Mouse (Mus musculus) hindbrain, embryonic 16.5 days (tissue): ENCODE measurements around the gene Csnk1g1. TPM values are rescaled to one million over a fixed set of nuclear protein-coding genes. Genes with fewer than 3 reads are reported as not detected.

Source experiments
- ATAC-seq: fragments of 200-750 bp; cut with Nextera tagmentation; 2 replicates; pipeline ENCODE4 v1.8.0; 2017; ENCODE audit warnings: moderate TSS enrichment, moderate library complexity
- H3K27ac ChIP-seq: fragments of 300-500 bp; sonication (generic); 2 replicates; pipeline ENCODE4 v1.5.1; 2014; ENCODE audit warnings: low read depth, mild to moderate bottlenecking, control low read depth, low read length, moderate library complexity
- H3K27me3 ChIP-seq: fragments of 300-500 bp; sonication (generic); replicated peaks from 2 replicates; pipeline ENCODE4 v1.6.1; 2014; ENCODE audit warnings: low read length; ENCODE audit not compliant: control insufficient read depth, insufficient read depth
- H3K36me3 ChIP-seq: fragments of 300-500 bp; sonication (generic); 2 replicates; pipeline ENCODE4 v1.6.1; 2014; ENCODE audit warnings: mild to moderate bottlenecking, low read length, moderate library complexity, mixed read lengths; ENCODE audit not compliant: control insufficient read depth, insufficient read depth
- H3K4me1 ChIP-seq: fragments of 300-500 bp; sonication (generic); 2 replicates; pipeline ENCODE4 v1.6.1; 2014; ENCODE audit warnings: low read depth, low read length; ENCODE audit not compliant: control insufficient read depth, insufficient read depth
- H3K4me2 ChIP-seq: fragments of 300-500 bp; sonication (generic); 2 replicates; pipeline ENCODE4 v1.6.1; 2014; ENCODE audit warnings: mild to moderate bottlenecking, low read length, control low read depth, moderate library complexity
- H3K4me3 ChIP-seq: fragments of 300-500 bp; sonication (generic); 2 replicates; pipeline ENCODE4 v1.5.1; 2014; ENCODE audit warnings: mild to moderate bottlenecking, low read length, control low read depth, moderate library complexity
- H3K9ac ChIP-seq: fragments of 300-500 bp; sonication (generic); 2 replicates; pipeline ENCODE4 v1.6.1; 2014; ENCODE audit warnings: low read depth, mild to moderate bottlenecking, control low read depth, low read length, moderate library complexity
- H3K9me3 ChIP-seq: fragments of 300-500 bp; sonication (generic); 2 replicates; pipeline ENCODE4 v1.6.1; 2014; ENCODE audit warnings: mild to moderate bottlenecking, low read length, moderate library complexity; ENCODE audit not compliant: control insufficient read depth
- WGBS: fragments of 180-500 bp; shearing (Covaris S2); extraction: QIAGEN DNeasy Blood & Tissue Kit; methylation state at CpG from one replicate; pipeline ENCODE4 v1.1.7; 2014; 5-methylcytosine and 5-hydroxymethylcytosine counted together
- polyA plus RNA-seq: library from polyadenylated mRNA; unstranded; fragments of >200 nt; fragmentation: Nextera tagmentation; extraction: Ambion mirVana; gene quantifications from 2 replicates; pipeline ENCODE4 v1.2.1, GENCODE M21; 2015

The Csnk1g1 gene
- polyA plus RNA-seq, 1 experiment from 2014 or later: 20.7 TPM

- Histone ChIP-seq H3K4me1 (peaks cover 12% of the 10 kb centered on the region), H3K4me3 (peak overlapping the region; percentile 88), H3K9ac (peak overlapping the region; percentile 84), H3K27me3 (no peaks in the 10 kb centered on the region), H3K4me2 (peak overlapping the region; percentile 81), H3K27ac (peak overlapping the region; percentile 89), H3K9me3 (no peaks in the 10 kb centered on the region), H3K36me3 (no peaks in the 10 kb centered on the region)
- WGBS: under 1% methylated on average over 32 of the region's 34 CpGs
- ATAC-seq: peak; percentile 34; the same call in 1 of the 2 replicates
These were observed 627 bp downstream of the Csnk1g1 start for GRCm38 (mm10) chr9:65909301-65909801.

- peaks cover 12% of the 10 kb centered on the region for H3K4me1 ChIP-seq
- WGBS: 9% methylated on average over 4 of the region's 4 CpGs
- H3K27me3 ChIP-seq: no peaks in the 10 kb centered on the region
- no peak for ATAC-seq
- peak overlapping the region; percentile 84 for H3K9ac ChIP-seq
- no peaks in the 10 kb centered on the region for H3K9me3 ChIP-seq
- no peaks in the 10 kb centered on the region for H3K36me3 ChIP-seq
- peak overlapping the region; percentile 89; the same call in 1 of the 2 replicates for H3K27ac ChIP-seq
- H3K4me2 ChIP-seq: peak overlapping the region; percentile 81
- H3K4me3 ChIP-seq: peak overlapping the region; percentile 88
These were observed 1.1 kb downstream of the Csnk1g1 start for GRCm38 (mm10) chr9:65909837-65910236.

GRCm38 (mm10) chr9:65913976-65914375, 5.3 kb downstream of the Csnk1g1 start:
- 81% methylated on average over 2 of the region's 2 CpGs for WGBS
- H3K36me3 ChIP-seq: no peaks in the 10 kb centered on the region
- no peaks in the 10 kb centered on the region for H3K9me3 ChIP-seq
- H3K27me3 ChIP-seq: no peaks in the 10 kb centered on the region
- H3K4me2 ChIP-seq: no peak overlapping the region
- H3K4me1 ChIP-seq: peaks cover 5% of the 10 kb centered on the region; the same call in 1 of the 2 replicates
- no peak overlapping the region for H3K4me3 ChIP-seq
- H3K9ac ChIP-seq: no peak overlapping the region
- no peak for ATAC-seq
- no peak overlapping the region for H3K27ac ChIP-seq

- Histone ChIP-seq H3K27me3 (no peaks in the 10 kb centered on the region), H3K4me3 (no peak overlapping the region), H3K27ac (no peak overlapping the region), H3K4me1 (no peaks in the 10 kb centered on the region), H3K9me3 (no peaks in the 10 kb centered on the region), H3K9ac (no peak overlapping the region), H3K4me2 (no peak overlapping the region), H3K36me3 (no peaks in the 10 kb centered on the region)
- no peak for ATAC-seq
- 85% methylated on average over 1 of the region's 1 CpGs for WGBS
These were observed 8.3 kb downstream of the Csnk1g1 start for GRCm38 (mm10) chr9:65917015-65917414.

GRCm38 (mm10) chr9:65928456-65928855, 19.7 kb downstream of the Csnk1g1 start:
- H3K27ac ChIP-seq: no peak overlapping the region
- H3K9ac ChIP-seq: no peak overlapping the region
- no peaks in the 10 kb centered on the region for H3K4me1 ChIP-seq
- no peak for ATAC-seq
- H3K4me3 ChIP-seq: no peak overlapping the region
- no peaks in the 10 kb centered on the region for H3K9me3 ChIP-seq
- no peaks in the 10 kb centered on the region for H3K36me3 ChIP-seq
- H3K4me2 ChIP-seq: no peak overlapping the region
- H3K27me3 ChIP-seq: no peaks in the 10 kb centered on the region

- no peak overlapping the region for H3K4me2 ChIP-seq
- H3K27ac ChIP-seq: no peak overlapping the region
- no peak overlapping the region for H3K9ac ChIP-seq
- ATAC-seq: no peak
- no peaks in the 10 kb centered on the region for H3K4me1 ChIP-seq
- H3K27me3 ChIP-seq: no peaks in the 10 kb centered on the region
- no peak overlapping the region for H3K4me3 ChIP-seq
- H3K36me3 ChIP-seq: no peaks in the 10 kb centered on the region
- no peaks in the 10 kb centered on the region for H3K9me3 ChIP-seq
These were observed 21.1 kb downstream of the Csnk1g1 start for GRCm38 (mm10) chr9:65929826-65930225.

- H3K9ac ChIP-seq: no peak overlapping the region
- no peaks in the 10 kb centered on the region for H3K9me3 ChIP-seq
- 95% methylated on average over 2 of the region's 2 CpGs for WGBS
- H3K4me3 ChIP-seq: no peak overlapping the region
- no peaks in the 10 kb centered on the region for H3K4me1 ChIP-seq
- H3K4me2 ChIP-seq: no peak overlapping the region
- no peaks in the 10 kb centered on the region for H3K27me3 ChIP-seq
- no peak overlapping the region for H3K27ac ChIP-seq
- ATAC-seq: no peak
- no peaks in the 10 kb centered on the region for H3K36me3 ChIP-seq
These were observed 28.8 kb downstream of the Csnk1g1 start for GRCm38 (mm10) chr9:65937566-65937965.

GRCm38 (mm10) chr9:65951082-65951587, 42.4 kb downstream of the Csnk1g1 start:
- Histone ChIP-seq H3K9ac (no peak overlapping the region), H3K9me3 (no peaks in the 10 kb centered on the region), H3K27me3 (no peaks in the 10 kb centered on the region), H3K36me3 (no peaks in the 10 kb centered on the region), H3K27ac (no peak overlapping the region), H3K4me2 (no peak overlapping the region), H3K4me1 (no peaks in the 10 kb centered on the region), H3K4me3 (no peak overlapping the region)
- 96% methylated on average over 3 of the region's 3 CpGs for WGBS
- no peak for ATAC-seq

GRCm38 (mm10) chr9:65970009-65970408, 61.3 kb downstream of the Csnk1g1 start:
- H3K9ac ChIP-seq: no peak overlapping the region
- no peaks in the 10 kb centered on the region for H3K9me3 ChIP-seq
- no peaks in the 10 kb centered on the region for H3K4me1 ChIP-seq
- WGBS: 88% methylated on average over 3 of the region's 3 CpGs
- no peaks in the 10 kb centered on the region for H3K27me3 ChIP-seq
- H3K4me2 ChIP-seq: no peak overlapping the region
- no peak overlapping the region for H3K4me3 ChIP-seq
- no peak overlapping the region for H3K27ac ChIP-seq
- no peak for ATAC-seq
- no peaks in the 10 kb centered on the region for H3K36me3 ChIP-seq

GRCm38 (mm10) chr9:65973206-65973605, 64.5 kb downstream of the Csnk1g1 start:
- H3K36me3 ChIP-seq: no peaks in the 10 kb centered on the region
- H3K4me1 ChIP-seq: no peaks in the 10 kb centered on the region
- H3K27me3 ChIP-seq: no peaks in the 10 kb centered on the region
- no peak for ATAC-seq
- H3K9me3 ChIP-seq: no peaks in the 10 kb centered on the region
- 77% methylated on average over 2 of the region's 2 CpGs for WGBS
- H3K27ac ChIP-seq: no peak overlapping the region
- H3K4me2 ChIP-seq: no peak overlapping the region
- H3K4me3 ChIP-seq: no peak overlapping the region
- H3K9ac ChIP-seq: no peak overlapping the region
